Mouse (Mus musculus) myocyte (in vitro differentiated cells): ENCODE measurements around the gene Fkbp9. TPM values are rescaled to one million over a fixed set of nuclear protein-coding genes. Genes with fewer than 3 reads are reported as not detected.

ENCODE experiments used
- H3K27me3 ChIP-seq: one replicate; pipeline ENCODE4 v1.6.1; 2011; ENCODE audit not compliant: control insufficient read depth, insufficient read depth, insufficient read length
- H3K36me3 ChIP-seq: one replicate; pipeline ENCODE4 v1.6.1; 2011; ENCODE audit not compliant: control insufficient read depth, insufficient read depth
- H3K4me2 ChIP-seq: one replicate; pipeline ENCODE4 v1.6.1; 2011; ENCODE audit warnings: low read depth, control low read depth
- H3K4me3 ChIP-seq: one replicate; pipeline ENCODE4 v1.5.1; 2011; ENCODE audit warnings: mild to moderate bottlenecking, control low read depth, moderate library complexity
- H3K79me2 ChIP-seq: one replicate; pipeline ENCODE4 v1.6.1; 2011; ENCODE audit not compliant: control insufficient read depth, insufficient read depth
- H3ac ChIP-seq: one replicate; pipeline ENCODE4 v1.6.1; 2011; ENCODE audit not compliant: control insufficient read depth, insufficient read length
- CEBPB ChIP-seq: IDR thresholded peaks from 2 replicates; pipeline ENCODE4 v1.6.1; 2011; ENCODE audit warnings: mild to moderate bottlenecking, moderate library complexity; ENCODE audit not compliant: poor library complexity, insufficient read depth, severe bottlenecking
- E2F4 ChIP-seq: IDR thresholded peaks from one replicate; pipeline ENCODE4 v1.6.1; 2011; ENCODE audit warnings: mild to moderate bottlenecking, control low read depth, moderate library complexity; ENCODE audit not compliant: insufficient read depth
- MAX ChIP-seq: IDR thresholded peaks from one replicate; pipeline ENCODE4 v1.6.1; 2011; ENCODE audit warnings: low read depth, mild to moderate bottlenecking, control low read depth
- MYOD1 ChIP-seq, 3 experiments: IDR thresholded peaks; one replicate each; pipeline ENCODE4 v1.6.1; 2011; ENCODE audit warnings: control low read depth in 2 of 3, low read depth in 2 of 3, mild to moderate bottlenecking in 2 of 3, moderate library complexity in 1 of 3; ENCODE audit not compliant: insufficient read length in 2 of 3, control insufficient read depth in 1 of 3
- MYOG ChIP-seq, 3 experiments: IDR thresholded peaks; one replicate each; pipeline ENCODE4 v1.6.1; 2011; ENCODE audit warnings: control low read depth in 2 of 3, low read depth in 2 of 3, mild to moderate bottlenecking in 2 of 3; ENCODE audit not compliant: insufficient read length in 2 of 3, control insufficient read depth in 1 of 3, insufficient read depth in 1 of 3
- POLR2A ChIP-seq: IDR thresholded peaks from one replicate; pipeline ENCODE4 v1.6.1; 2011; ENCODE audit warnings: low read depth, mild to moderate bottlenecking, control low read depth, moderate library complexity; ENCODE audit not compliant: insufficient read length
- POLR2AphosphoS2 ChIP-seq: IDR thresholded peaks from one replicate; pipeline ENCODE4 v1.6.1; 2011; ENCODE audit warnings: low read depth, control low read depth; ENCODE audit not compliant: insufficient read length
- REST ChIP-seq: IDR thresholded peaks from one replicate; pipeline ENCODE4 v1.6.1; 2011; ENCODE audit warnings: mild to moderate bottlenecking, control low read depth, moderate library complexity; ENCODE audit not compliant: insufficient read depth, insufficient read length
- SRF ChIP-seq: IDR thresholded peaks from one replicate; pipeline ENCODE4 v1.6.1; 2011; ENCODE audit warnings: low read depth; ENCODE audit not compliant: control insufficient read depth, insufficient read length
- TCF12 ChIP-seq: IDR thresholded peaks from one replicate; pipeline ENCODE4 v1.6.1; 2011; ENCODE audit warnings: mild to moderate bottlenecking, control low read depth; ENCODE audit not compliant: poor library complexity, insufficient read depth, severe bottlenecking
- TCF3 ChIP-seq: IDR thresholded peaks from one replicate; pipeline ENCODE4 v1.6.1; 2011; ENCODE audit warnings: low read depth, control low read depth; ENCODE audit not compliant: insufficient read length
- USF1 ChIP-seq: IDR thresholded peaks from one replicate; pipeline ENCODE4 v1.6.1; 2011; ENCODE audit warnings: low read depth, mild to moderate bottlenecking, control low read depth, moderate library complexity
- polyA plus RNA-seq: library from polyadenylated mRNA; unstranded; fragments of >200 nt; fragmentation: generic; extraction: Trizol; gene quantifications from one replicate; pipeline ENCODE4 v1.2.1, GENCODE M21; 2012; ENCODE audit warnings: missing spikeins

Fkbp9 gene
- polyA plus RNA-seq, 1 experiment: 91.6 TPM

- Histone ChIP-seq H3ac (no peak overlapping the region), H3K36me3 (peaks cover 10% of the 10 kb centered on the region), H3K79me2 (peaks cover 13% of the 10 kb centered on the region), H3K4me3 (no peak overlapping the region), H3K4me2 (no peak overlapping the region), H3K27me3 (no peaks in the 10 kb centered on the region)
- TF ChIP-seq E2F4 (no peak), USF1 (no peak), REST (no peak), MYOD1 (IDR thresholded peaks at IDR 0.05; ENCODE audit: control insufficient read depth in 1 of 3, insufficient read length in 2 of 3, low read depth in 2 of 3) (no peak), CEBPB (no peak), MAX (no peak), TCF12 (no peak), POLR2A (no peak), TCF3 (no peak), SRF (no peak), MYOG (IDR thresholded peaks at IDR 0.05; ENCODE audit: control insufficient read depth in 1 of 3, insufficient read depth in 1 of 3, insufficient read length in 2 of 3, low read depth in 2 of 3) (no peak), POLR2AphosphoS2 (no peak)
These were observed 3.7 kb downstream of the Fkbp9 start for GRCm38 (mm10) chr6:56835532-56835931.

DNA sequence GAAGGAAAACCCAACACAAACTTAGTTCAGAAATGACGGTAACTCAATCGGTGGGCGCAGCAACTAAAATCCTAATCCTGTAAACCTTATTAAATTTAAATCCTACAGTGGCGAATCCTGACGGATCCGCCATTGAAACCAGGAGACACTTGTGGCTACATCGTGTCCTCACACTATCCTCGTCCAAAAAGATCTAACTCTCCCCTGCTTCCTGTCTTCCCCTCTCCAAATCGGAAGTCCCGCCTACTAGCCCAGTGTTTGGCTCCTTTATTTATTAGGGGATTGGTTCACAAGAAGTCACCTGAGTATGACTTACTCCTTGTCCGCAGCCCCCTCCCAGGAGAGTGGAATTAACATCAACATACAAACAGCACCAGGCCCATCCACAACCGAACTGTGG, 5.3 kb downstream of the Fkbp9 start:
- peaks cover 13% of the 10 kb centered on the region for H3K79me2 ChIP-seq
- peaks cover 14% of the 10 kb centered on the region for H3K36me3 ChIP-seq
- TF ChIP-seq MYOD1 (IDR thresholded peaks at IDR 0.05; ENCODE audit: control insufficient read depth in 1 of 3, insufficient read length in 2 of 3, low read depth in 2 of 3): no peak
- no peak for TF ChIP-seq REST
- no peak for TF ChIP-seq USF1
- TF ChIP-seq CEBPB: no peak
- TF ChIP-seq MYOG (IDR thresholded peaks at IDR 0.05; ENCODE audit: control insufficient read depth in 1 of 3, insufficient read depth in 1 of 3, insufficient read length in 2 of 3, low read depth in 2 of 3): no peak
- no peak for TF ChIP-seq SRF
- TF ChIP-seq TCF3: no peak
- TF ChIP-seq MAX: no peak
- TF ChIP-seq TCF12: no peak
- no peak for TF ChIP-seq E2F4
- TF ChIP-seq POLR2AphosphoS2: no peak
- no peak for TF ChIP-seq POLR2A
- no peak overlapping the region for H3ac ChIP-seq
- H3K4me2 ChIP-seq: no peak overlapping the region
- H3K27me3 ChIP-seq: no peaks in the 10 kb centered on the region
- no peak overlapping the region for H3K4me3 ChIP-seq

DNA sequence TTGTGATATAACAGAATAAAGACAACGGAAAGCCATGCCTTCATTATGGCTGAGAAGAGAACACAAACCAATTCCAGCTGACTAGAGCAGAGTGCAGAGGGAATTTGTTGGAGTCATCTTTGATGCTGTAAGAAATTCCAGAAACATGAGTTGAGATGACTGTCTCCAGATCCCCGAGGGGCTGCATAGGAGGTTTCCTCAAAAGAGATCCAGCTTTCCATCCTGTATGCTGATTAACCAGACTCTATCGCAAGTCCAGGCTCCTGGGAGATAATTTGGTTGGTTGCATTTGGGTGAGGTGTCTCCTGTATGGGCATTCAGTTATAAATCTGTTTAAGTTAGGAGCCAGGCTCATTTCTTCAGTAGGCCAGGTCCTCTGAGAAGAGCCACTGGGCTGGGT, 5.8 kb downstream of the Fkbp9 start:
- Histone ChIP-seq H3K36me3 (peaks cover 14% of the 10 kb centered on the region), H3K27me3 (no peaks in the 10 kb centered on the region), H3K79me2 (peaks cover 8% of the 10 kb centered on the region), H3K4me3 (no peak overlapping the region), H3K4me2 (no peak overlapping the region), H3ac (no peak overlapping the region)
- no peak for TF ChIP-seq POLR2A
- no peak for TF ChIP-seq POLR2AphosphoS2
- no peak for TF ChIP-seq MYOD1 (IDR thresholded peaks at IDR 0.05; ENCODE audit: control insufficient read depth in 1 of 3, insufficient read length in 2 of 3, low read depth in 2 of 3)
- TF ChIP-seq TCF12: no peak
- TF ChIP-seq MAX: no peak
- TF ChIP-seq CEBPB: no peak

GRCm38 (mm10) chr6:56843229-56843628, 11.4 kb downstream of the Fkbp9 start:
- no peaks in the 10 kb centered on the region for H3K27me3 ChIP-seq
- TF ChIP-seq REST: no peak
- TF ChIP-seq E2F4: no peak
- no peak for TF ChIP-seq USF1
- no peak for TF ChIP-seq CEBPB
- no peak for TF ChIP-seq POLR2AphosphoS2
- TF ChIP-seq MYOG (IDR thresholded peaks at IDR 0.05; ENCODE audit: control insufficient read depth in 1 of 3, insufficient read depth in 1 of 3, insufficient read length in 2 of 3, low read depth in 2 of 3): no peak

GRCm38 (mm10) chr6:56844365-56844764, 12.5 kb downstream of the Fkbp9 start:
- no peaks in the 10 kb centered on the region for H3K79me2 ChIP-seq

More at GRCm38 (mm10) chr6:56843229-56843628, 11.4 kb downstream of the Fkbp9 start:
- Histone ChIP-seq H3ac (no peak overlapping the region), H3K4me2 (no peak overlapping the region), H3K79me2 (no peaks in the 10 kb centered on the region), H3K36me3 (peaks cover 9% of the 10 kb centered on the region), H3K4me3 (no peak overlapping the region)

More at GRCm38 (mm10) chr6:56844365-56844764, 12.5 kb downstream of the Fkbp9 start:
- no peak overlapping the region for H3K4me2 ChIP-seq
- TF ChIP-seq POLR2AphosphoS2: no peak
- no peak for TF ChIP-seq E2F4
- no peak for TF ChIP-seq MAX
- TF ChIP-seq CEBPB: no peak
- no peak for TF ChIP-seq MYOD1 (IDR thresholded peaks at IDR 0.05; ENCODE audit: control insufficient read depth in 1 of 3, insufficient read length in 2 of 3, low read depth in 2 of 3)
- no peak for TF ChIP-seq POLR2A
- no peak for TF ChIP-seq MYOG (IDR thresholded peaks at IDR 0.05; ENCODE audit: control insufficient read depth in 1 of 3, insufficient read depth in 1 of 3, insufficient read length in 2 of 3, low read depth in 2 of 3)
- TF ChIP-seq REST: no peak
- no peak for TF ChIP-seq USF1
- TF ChIP-seq SRF: no peak
- TF ChIP-seq TCF12: no peak
- TF ChIP-seq TCF3: no peak
- no peaks in the 10 kb centered on the region for H3K27me3 ChIP-seq
- no peak overlapping the region for H3ac ChIP-seq
- H3K4me3 ChIP-seq: no peak overlapping the region
- H3K36me3 ChIP-seq: peaks cover 9% of the 10 kb centered on the region
